Mouse (Mus musculus) left cerebral cortex, adult 9 months (tissue): Measurements from ENCODE around the gene Grhpr.
"Not testable (repeated sequence)": the region's sequence is repeated elsewhere in the genome, so short reads cannot be mapped to it uniquely, and the experiment has no call there.

Experiments
- DNase-seq, 2 experiments: peaks; one replicate each; pipeline ENCODE4 v3.0.0; 2022; ENCODE audit warnings: low spot score in 2 of 2

The Grhpr gene

DNA sequence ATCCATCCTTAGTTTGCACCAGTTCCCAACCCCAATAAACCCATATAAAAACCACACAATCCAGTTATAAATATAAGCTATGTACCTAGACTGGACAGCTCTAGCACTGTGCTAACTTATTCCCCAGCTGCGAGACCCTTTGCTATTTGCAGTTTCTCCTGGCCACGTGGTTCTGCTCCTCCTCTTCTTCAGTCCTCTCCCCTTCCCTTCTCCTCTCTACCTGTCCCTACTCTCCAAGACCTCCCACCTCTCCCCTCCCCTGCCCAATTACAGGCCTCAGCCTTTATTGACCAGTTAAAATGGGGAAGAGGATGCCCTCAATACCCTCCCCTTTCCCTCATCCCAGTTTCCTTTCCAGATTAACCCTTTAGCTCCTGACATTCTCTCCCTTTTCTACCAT, 32.3 kb downstream of the Grhpr start:
- no peak for DNase-seq

DNA sequence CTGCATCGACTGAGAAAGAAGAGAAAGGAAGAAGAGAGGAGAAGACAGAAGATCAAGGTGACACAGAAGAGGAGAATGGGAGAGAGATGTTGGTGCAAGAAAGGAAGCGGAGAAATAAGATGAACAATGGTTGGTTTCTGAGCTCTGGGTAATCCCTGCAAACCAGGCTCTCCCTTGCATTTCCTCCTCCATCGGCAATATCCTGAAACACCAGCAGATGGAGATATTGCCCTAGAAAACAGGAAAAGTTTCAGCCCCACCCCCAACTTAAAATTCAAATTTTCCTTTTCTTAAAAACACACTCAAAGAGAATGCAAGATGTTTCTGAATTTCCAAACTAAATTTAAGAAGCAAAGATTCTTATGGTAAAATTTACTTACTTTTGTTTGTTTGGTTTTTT, 34.4 kb downstream of the Grhpr start:
- DNase-seq, result peak in 1 of 2 experiments; percentile 69

DNA sequence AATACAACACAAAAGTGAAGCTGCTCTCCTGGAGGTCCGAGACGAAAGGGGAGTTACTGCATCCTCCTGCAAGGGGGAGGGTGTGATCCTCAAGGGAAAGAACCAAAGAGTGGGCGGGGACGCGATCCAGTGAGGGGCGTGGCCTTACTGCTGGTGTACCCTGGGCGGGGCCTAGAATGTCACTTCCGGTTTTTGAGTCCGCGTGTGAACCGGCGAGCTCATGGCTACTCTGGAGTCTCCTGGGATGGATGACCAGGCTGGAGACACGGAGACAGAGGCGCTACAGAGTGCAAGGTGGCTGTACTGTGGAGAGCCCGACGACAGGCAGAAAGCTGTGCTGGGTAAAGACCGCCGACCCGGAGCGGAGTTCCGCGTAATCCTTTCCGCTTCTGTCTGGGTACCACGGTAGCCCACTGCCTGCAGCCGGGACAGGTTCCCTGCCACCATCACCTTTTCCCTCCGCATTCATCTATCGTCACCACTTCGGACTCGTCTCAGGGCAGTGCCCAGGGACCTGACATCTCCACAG, 37.3 kb downstream of the Grhpr start, which contains the start of gene Polr1e:
Gene Polr1e (plus strand): TSS at position 132 of the 529 bp plus-strand sequence.
- peak; percentile 55 to 90 for DNase-seq

DNA sequence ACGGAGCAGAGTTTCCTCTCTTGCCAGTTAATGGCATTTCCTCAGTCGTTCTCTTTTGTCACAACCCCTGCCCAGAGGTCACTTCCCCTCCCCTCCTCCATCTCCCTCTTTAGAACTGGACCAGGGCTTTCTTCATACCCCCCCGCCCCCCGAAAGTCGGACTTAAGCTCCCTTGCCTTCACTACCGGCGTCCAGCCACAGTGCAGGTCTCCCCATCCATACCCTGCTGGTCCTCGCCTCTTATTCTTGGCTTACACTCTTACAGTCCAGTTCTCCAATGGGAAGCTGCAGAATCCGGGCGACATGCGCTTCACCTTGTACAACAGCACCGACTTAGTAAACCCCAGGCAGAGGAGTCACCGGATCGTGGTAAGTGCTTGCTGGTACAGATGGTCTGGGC, 37.8 kb downstream of the Grhpr start:
- DNase-seq, result no peak

DNA sequence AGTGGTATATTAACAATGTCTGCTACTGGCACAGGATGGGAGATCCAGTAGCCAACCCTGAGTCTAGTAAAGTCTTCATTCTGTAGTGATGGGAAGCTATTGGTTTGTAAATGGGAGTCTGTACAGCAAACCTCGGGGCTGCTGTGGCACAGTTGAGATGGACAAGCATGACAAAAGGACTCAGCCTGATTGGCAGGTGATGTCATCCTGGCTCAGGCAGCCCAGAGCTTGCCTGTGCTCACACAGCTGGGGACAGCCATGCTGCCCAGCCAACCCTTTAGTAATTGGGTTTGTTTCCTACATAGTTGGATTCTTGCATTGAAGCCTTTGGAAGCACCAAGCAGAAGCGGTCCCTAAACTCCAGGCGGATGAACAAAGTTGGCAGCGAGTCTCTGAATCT, 45.3 kb downstream of the Grhpr start:
- DNase-seq, result no peak

DNA sequence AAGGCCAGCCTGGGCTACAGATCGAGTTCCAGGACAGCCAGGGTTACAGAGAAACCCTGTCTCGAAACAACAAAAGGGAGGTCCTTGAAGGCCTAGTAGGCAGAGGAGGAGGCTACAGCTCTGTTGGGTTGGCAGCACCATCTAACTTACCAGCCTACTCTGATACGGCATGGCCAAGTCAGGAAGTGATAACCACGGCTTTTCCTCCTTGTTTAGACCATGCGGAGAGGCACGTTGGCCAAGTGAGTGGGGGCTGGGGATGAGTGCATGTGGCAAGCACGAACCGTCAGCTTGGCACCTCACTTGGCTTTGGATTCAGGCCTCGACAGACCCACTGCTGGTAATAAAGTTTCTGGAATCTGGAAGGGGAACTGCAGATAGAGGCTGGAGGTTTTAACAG, 51.4 kb downstream of the Grhpr start:
- DNase-seq, result no peak

DNA sequence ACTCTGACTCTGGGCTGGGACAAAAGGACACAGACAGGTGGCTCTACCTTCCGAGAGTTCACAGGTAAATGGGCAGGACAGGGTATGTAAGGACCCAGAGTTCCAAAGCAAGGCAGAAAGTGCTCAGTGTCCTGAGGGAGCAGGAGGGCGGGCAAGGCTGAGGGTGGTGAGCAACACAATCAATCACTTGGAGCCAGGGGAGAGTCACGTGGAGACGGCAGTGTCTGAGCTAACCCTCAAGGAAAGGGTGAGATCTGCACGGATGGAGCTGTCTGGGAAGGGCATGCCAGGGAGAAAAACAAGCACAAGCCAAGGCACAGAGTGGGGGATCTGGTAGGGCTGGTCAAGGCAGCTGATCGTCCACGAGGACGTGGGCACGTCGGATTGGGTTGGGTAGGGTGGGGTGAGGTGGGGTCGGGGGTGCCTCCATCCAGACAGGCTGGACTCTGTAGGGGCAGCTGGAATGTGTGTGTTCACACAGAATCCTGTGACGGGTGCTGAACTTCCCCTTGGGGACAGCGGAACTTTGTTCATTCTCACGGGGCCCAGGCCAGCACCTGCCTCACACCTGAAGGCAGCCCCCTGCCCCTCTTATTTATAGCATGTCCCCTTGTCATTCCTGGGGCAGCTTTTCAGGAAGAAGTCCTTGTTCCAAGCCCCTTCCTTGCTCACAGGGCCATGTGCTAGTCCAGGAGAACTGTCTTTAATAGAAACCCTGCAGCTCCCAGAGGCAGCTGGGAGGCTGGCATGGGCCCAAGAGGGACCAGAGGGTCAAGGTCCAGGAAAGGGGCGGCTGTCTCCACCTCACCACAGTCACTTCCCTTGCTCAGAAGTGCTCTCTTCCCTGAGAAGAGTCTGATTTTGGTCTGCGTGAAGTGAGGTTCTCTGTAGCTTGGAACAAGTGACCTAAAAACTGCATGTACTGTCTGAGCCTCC, 53.8 kb downstream of the Grhpr start:
- DNase-seq, result no peak

DNA sequence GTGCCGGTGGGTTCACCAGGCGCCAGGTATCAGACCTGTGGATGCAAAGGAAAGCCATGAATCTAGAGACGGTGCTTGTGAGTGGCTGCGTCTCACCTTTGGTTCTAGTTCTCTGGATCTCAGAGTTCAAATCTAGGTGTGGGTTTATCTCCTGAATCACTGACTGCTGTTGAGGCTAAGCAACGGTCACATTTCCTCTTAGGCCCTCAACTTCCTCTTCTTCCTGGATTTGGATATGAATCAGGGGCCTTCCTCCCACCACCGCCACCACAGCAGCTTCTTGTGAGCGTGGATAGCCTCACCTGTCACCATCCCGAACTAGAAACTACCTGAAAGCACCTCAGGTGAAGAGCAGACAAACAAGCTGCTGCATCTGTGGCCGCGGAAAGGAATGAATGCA, 54.9 kb downstream of the Grhpr start:
- DNase-seq, result no peak

DNA sequence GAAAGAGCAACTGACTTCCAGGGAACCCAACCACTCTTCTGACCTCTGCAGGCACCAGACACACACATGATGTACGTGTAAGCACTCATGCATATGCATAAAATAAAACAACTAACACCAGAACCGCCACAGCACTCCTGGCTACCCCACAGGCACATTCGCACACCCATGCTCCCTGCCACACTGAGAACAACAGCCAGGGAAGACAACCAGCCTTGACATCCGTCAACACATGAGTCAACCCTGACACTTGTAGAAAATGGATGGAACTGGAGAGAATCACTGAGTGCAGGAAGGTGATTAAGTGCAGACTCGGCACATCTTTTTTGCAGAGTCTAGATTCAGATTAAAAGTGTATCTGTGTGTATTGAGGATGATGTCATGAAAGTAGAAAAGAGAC, 55.4 kb downstream of the Grhpr start:
- no peak for DNase-seq

DNA sequence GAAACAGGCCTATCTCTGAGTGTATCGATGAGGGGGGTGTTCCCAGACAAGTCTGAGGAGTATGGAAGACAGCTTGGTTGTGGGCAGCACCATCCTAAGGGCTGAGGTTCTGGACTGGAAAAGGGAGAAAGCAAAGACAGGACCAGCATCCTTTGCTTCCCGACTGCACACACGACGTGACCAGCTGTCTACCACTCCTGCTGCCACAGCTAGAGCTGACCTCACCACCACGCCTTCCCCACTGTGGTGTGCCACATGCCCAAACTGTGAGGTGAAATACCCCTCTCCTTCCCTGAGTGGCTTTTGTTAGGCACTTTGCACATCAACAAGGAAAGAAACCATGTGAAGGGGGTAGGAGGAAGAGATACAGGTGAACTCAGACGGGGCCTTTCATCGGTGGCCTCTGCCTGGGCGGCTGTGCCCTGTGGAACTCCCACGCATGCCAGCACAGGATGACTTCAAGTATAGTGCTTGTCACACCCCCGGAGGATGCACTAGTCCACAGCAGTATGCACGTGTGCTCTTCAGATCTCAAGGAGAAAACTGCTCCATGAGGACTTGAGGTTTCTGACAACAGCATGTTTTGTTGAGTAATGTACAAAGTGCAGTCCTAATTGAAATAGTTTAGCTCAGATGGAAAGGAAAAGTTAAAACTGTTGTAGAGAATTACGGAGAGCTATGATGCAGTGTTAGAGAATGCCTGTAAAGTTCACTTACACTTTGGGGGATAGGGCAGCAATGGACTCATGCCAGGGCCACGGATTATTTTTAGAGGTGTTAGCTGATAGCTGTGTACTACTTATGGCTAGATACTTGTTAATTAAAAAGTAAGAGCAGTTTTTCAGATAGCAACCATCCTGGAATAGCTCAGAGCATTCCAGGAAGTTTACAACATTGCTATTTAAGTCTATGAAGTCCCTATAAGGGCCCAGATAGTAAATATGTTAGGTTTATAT, 56.5 kb downstream of the Grhpr start:
- no peak for DNase-seq

DNA sequence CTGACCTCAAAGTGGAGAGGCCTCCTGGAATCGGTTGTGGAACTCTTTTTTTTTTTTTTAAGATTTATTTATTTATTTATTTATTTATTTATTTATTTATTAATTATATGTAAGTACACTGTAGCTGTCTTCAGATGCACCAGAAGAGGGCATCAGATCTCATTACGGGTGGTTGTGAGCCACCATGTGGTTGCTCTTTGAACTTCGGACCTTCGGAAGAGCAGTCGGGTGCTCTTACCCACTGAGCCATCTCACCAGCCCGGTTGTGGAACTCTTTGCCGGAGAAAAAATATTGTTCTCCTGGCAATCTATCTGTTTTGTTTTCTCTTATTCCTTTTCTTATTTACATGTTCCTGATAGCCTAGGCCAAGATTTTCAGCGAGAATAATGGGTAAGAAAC, 57.7 kb downstream of the Grhpr start:
- DNase-seq, result not testable (repeated sequence)

DNA sequence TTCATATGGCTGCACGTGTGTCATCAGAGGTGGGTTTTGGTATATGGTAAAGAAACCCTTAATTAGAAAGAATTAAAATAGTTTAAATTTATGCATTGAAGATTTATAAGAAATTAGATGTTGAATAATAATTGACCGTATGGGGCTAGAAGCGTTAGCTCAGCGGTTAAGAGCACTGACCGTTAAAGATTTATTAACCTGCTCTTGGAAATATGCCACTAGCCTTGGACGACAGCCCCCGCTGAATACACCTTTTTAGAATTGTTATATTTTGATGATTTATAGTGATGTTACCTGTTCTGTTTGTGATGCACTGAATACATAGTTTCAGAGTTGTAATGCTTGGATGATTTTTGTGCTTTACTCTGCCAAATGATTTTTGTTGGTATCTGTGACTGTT, 58.4 kb downstream of the Grhpr start:
- not testable (repeated sequence) for DNase-seq
